Mouse (Mus musculus): ENCODE results near the gene Egln3. TPM values are rescaled to one million over a fixed set of nuclear protein-coding genes. Genes with fewer than 3 reads are reported as not detected.
A peak's percentile ranks its signal among the peaks of the same experiment; 100 is the strongest.

Egln3 gene
- polyA plus RNA-seq, 1 experiment from 2014 or later = 5.6 TPM

GRCm38 (mm10) chr12:54163166-54163565, 40.5 kb downstream of the Egln3 start:
- no peaks in the 10 kb centered on the region for H3K36me3 ChIP-seq (ENCODE audit: control insufficient read depth, insufficient read depth, low read length)
- H3K9ac ChIP-seq (replicated peaks; ENCODE audit: low read length) = no peak overlapping the region
- H3K27me3 ChIP-seq (ENCODE audit: control insufficient read depth, insufficient read depth, low read length) = peaks cover 6% of the 10 kb centered on the region; the same call in 1 of the 2 replicates
- peak overlapping the region; percentile 24; the same call in 1 of the 2 replicates for H3K4me3 ChIP-seq (replicated peaks; ENCODE audit: low read depth, low read length)
- H3K9me3 ChIP-seq (ENCODE audit: control insufficient read depth, low read length) = no peaks in the 10 kb centered on the region
- 26% methylated on average over 4 of the region's 4 CpGs for WGBS
- H3K27ac ChIP-seq (replicated peaks; ENCODE audit: low read depth, low read length) = no peak overlapping the region
- no peak for ATAC-seq (ENCODE audit: low FRiP score, low TSS enrichment)
- peak overlapping the region; percentile 54 for H3K4me2 ChIP-seq (ENCODE audit: low read length)
- DNase-seq = no peak
- H3K4me1 ChIP-seq (ENCODE audit: control insufficient read depth, insufficient read depth, low read length) = peaks cover 14% of the 10 kb centered on the region; the same call in 1 of the 2 replicates

GRCm38 (mm10) chr12:54162637-54163131, 41.0 kb downstream of the Egln3 start:
- DNase-seq = peak; percentile 70
- H3K9ac ChIP-seq (replicated peaks; ENCODE audit: low read length) = no peak overlapping the region
- 1% methylated on average over 16 of the region's 16 CpGs for WGBS

GRCm38 (mm10) chr12:54161468-54162202, 42.0 kb downstream of the Egln3 start:
- no peak for ATAC-seq (ENCODE audit: low FRiP score, low TSS enrichment)
- no peaks in the 10 kb centered on the region for H3K36me3 ChIP-seq (ENCODE audit: control insufficient read depth, insufficient read depth, low read length)
- no peaks in the 10 kb centered on the region for H3K9me3 ChIP-seq (ENCODE audit: control insufficient read depth, low read length)
- no peak overlapping the region for H3K27ac ChIP-seq (replicated peaks; ENCODE audit: low read depth, low read length)
- DNase-seq = no peak
- WGBS = 16% methylated on average over 5 of the region's 5 CpGs
- no peak overlapping the region for H3K9ac ChIP-seq (replicated peaks; ENCODE audit: low read length)
- peaks cover 14% of the 10 kb centered on the region; the same call in 1 of the 2 replicates for H3K4me1 ChIP-seq (ENCODE audit: control insufficient read depth, insufficient read depth, low read length)
- H3K4me3 ChIP-seq (replicated peaks; ENCODE audit: low read depth, low read length) = no peak overlapping the region
- peaks cover 6% of the 10 kb centered on the region; the same call in 1 of the 2 replicates for H3K27me3 ChIP-seq (ENCODE audit: control insufficient read depth, insufficient read depth, low read length)
- no peak overlapping the region for H3K4me2 ChIP-seq (ENCODE audit: low read length)

More at GRCm38 (mm10) chr12:54162637-54163131, 41.0 kb downstream of the Egln3 start:
- no peaks in the 10 kb centered on the region for H3K9me3 ChIP-seq (ENCODE audit: control insufficient read depth, low read length)
- H3K4me1 ChIP-seq (ENCODE audit: control insufficient read depth, insufficient read depth, low read length) = peaks cover 14% of the 10 kb centered on the region; the same call in 1 of the 2 replicates
- ATAC-seq (ENCODE audit: low FRiP score, low TSS enrichment) = no peak
- H3K4me2 ChIP-seq (ENCODE audit: low read length) = peak overlapping the region; percentile 54
- no peaks in the 10 kb centered on the region for H3K36me3 ChIP-seq (ENCODE audit: control insufficient read depth, insufficient read depth, low read length)
- H3K4me3 ChIP-seq (replicated peaks; ENCODE audit: low read depth, low read length) = peak overlapping the region; percentile 24
- H3K27me3 ChIP-seq (ENCODE audit: control insufficient read depth, insufficient read depth, low read length) = peaks cover 6% of the 10 kb centered on the region; the same call in 1 of the 2 replicates
- H3K27ac ChIP-seq (replicated peaks; ENCODE audit: low read depth, low read length) = no peak overlapping the region

GRCm38 (mm10) chr12:54160279-54160678, 43.4 kb downstream of the Egln3 start:
- Histone ChIP-seq H3K4me3 (replicated peaks; ENCODE audit: low read depth, low read length) (no peak overlapping the region), H3K9me3 (ENCODE audit: control insufficient read depth, low read length) (peaks cover 6% of the 10 kb centered on the region; the same call in 1 of the 2 replicates), H3K36me3 (ENCODE audit: control insufficient read depth, insufficient read depth, low read length) (no peaks in the 10 kb centered on the region), H3K27me3 (ENCODE audit: control insufficient read depth, insufficient read depth, low read length) (peaks cover 2% of the 10 kb centered on the region; the same call in 1 of the 2 replicates), H3K4me2 (ENCODE audit: low read length) (no peak overlapping the region), H3K27ac (replicated peaks; ENCODE audit: low read depth, low read length) (no peak overlapping the region), H3K9ac (replicated peaks; ENCODE audit: low read length) (no peak overlapping the region), H3K4me1 (ENCODE audit: control insufficient read depth, insufficient read depth, low read length) (peaks cover 14% of the 10 kb centered on the region; the same call in 1 of the 2 replicates)
- 78% methylated on average over 2 of the region's 2 CpGs for WGBS
- ATAC-seq (ENCODE audit: low FRiP score, low TSS enrichment) (no peak), DNase-seq (no peak)

GRCm38 (mm10) chr12:54154771-54155170, 48.9 kb downstream of the Egln3 start:
- no peak for ATAC-seq (ENCODE audit: low FRiP score, low TSS enrichment)
- H3K27ac ChIP-seq (replicated peaks; ENCODE audit: low read depth, low read length) = no peak overlapping the region
- 72% methylated on average over 1 of the region's 1 CpGs for WGBS
- peaks cover 6% of the 10 kb centered on the region; the same call in 1 of the 2 replicates for H3K9me3 ChIP-seq (ENCODE audit: control insufficient read depth, low read length)
- H3K4me2 ChIP-seq (ENCODE audit: low read length) = no peak overlapping the region
- H3K9ac ChIP-seq (replicated peaks; ENCODE audit: low read length) = no peak overlapping the region
- H3K36me3 ChIP-seq (ENCODE audit: control insufficient read depth, insufficient read depth, low read length) = no peaks in the 10 kb centered on the region
- H3K27me3 ChIP-seq (ENCODE audit: control insufficient read depth, insufficient read depth, low read length) = no peaks in the 10 kb centered on the region
- no peak overlapping the region for H3K4me3 ChIP-seq (replicated peaks; ENCODE audit: low read depth, low read length)
- no peak for DNase-seq
- H3K4me1 ChIP-seq (ENCODE audit: control insufficient read depth, insufficient read depth, low read length) = no peaks in the 10 kb centered on the region

GRCm38 (mm10) chr12:54146943-54147556, 56.6 kb downstream of the Egln3 start:
- H3K9me3 ChIP-seq (ENCODE audit: control insufficient read depth, low read length) = no peaks in the 10 kb centered on the region
- no peak overlapping the region for H3K27ac ChIP-seq (replicated peaks; ENCODE audit: low read depth, low read length)
- no peak overlapping the region for H3K4me3 ChIP-seq (replicated peaks; ENCODE audit: low read depth, low read length)
- no peak overlapping the region for H3K9ac ChIP-seq (replicated peaks; ENCODE audit: low read length)
- peak; percentile 69 for DNase-seq
- H3K4me2 ChIP-seq (ENCODE audit: low read length) = peak overlapping the region; percentile 30
- 25% methylated on average over 12 of the region's 12 CpGs for WGBS
- no peaks in the 10 kb centered on the region for H3K36me3 ChIP-seq (ENCODE audit: control insufficient read depth, insufficient read depth, low read length)
- no peaks in the 10 kb centered on the region for H3K27me3 ChIP-seq (ENCODE audit: control insufficient read depth, insufficient read depth, low read length)
- H3K4me1 ChIP-seq (ENCODE audit: control insufficient read depth, insufficient read depth, low read length) = peaks cover 7% of the 10 kb centered on the region
- no peak; the same call in 1 of the 2 replicates for ATAC-seq (ENCODE audit: low FRiP score, low TSS enrichment)

All from midbrain, embryonic 14.5 days (tissue).